Mouse (Mus musculus): ENCODE measurements around the gene Olfr729. TPM values are rescaled to one million over a fixed set of nuclear protein-coding genes. Genes with fewer than 3 reads are reported as not detected.

Olfr729 gene
- total RNA-seq (2021), result not detected
- long read RNA-seq, experiment 1, result 0 reads
- long read RNA-seq, experiment 2, result 0 reads

- no peak for DNase-seq
These were observed at the start of gene Olfr729 for GRCm38 (mm10) chr14:50152810-50153209. Gene Olfr729 (minus strand): TSS chr14:50152910.

DNA sequence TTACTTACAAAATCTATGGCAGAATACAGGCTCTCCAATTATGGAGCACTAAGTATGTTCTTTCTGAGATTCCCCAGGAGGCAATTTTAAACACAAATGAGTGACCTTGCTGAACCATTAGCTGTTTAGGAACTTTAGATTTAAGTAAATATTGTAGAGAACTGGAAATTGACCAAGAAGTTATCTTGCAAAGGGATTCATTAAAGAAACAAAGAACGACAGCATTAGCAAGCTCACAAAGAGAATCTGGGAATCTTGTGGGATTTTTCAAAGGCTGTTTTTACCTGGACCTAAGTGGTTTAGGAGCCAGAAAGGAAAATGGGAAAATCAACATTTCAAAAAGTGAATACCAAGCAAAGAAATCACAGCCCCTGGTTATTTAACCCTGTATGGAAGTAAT is 35.4 kb upstream of the Olfr729 start, which contains the start of gene Olfr730:
TSS of gene Olfr730 (minus strand) at position 101 of the 400 bp plus-strand sequence.
- DNase-seq, result no peak

DNA sequence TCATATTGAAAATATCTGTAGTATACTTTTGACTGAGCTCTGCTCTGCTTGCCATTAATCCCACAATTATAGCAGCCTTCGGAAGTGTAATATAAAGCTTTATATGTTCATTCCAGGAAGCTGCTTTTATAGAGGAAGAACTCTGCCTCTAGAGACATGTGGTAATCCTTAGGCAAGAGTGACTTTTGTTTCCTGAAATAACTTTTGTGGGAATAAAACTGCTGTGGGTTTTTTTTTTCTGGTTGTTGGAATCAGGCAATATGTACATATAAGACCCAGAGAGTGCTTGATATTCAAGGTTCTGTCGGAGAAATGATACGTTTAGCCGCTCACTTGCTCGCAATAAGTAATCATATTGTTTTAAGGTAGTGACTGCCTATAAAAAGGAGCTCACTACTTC is 10.1 kb downstream of the Olfr729 start, which contains the start of gene Olfr728:
TSS of gene Olfr728 (minus strand) at position 101 of the 400 bp plus-strand sequence.
- no peak for DNase-seq

DNA sequence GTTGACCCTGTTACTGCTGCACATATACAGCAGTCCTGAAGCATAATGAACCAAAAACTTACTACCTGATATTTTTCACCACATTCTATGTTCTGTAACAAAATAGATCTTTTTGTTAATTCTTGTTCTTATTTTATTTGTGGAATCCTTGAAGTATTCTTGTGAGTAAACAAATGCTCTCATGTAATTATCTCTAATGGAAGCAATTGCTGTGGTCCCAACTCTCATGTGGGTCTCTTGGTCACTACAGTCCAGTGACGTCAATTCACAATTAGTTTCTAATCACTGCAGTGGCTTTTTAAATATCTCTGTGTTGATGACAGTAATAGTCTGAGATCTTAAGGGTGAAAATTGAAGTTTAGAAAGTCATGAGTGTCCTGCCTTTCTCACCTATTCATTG is 29.8 kb downstream of the Olfr729 start, which contains the start of gene Olfr727:
TSS of gene Olfr727 (plus strand) at position 301 of the 400 bp plus-strand sequence.
- no peak for DNase-seq

Other genes with a start within 250 kb of the Olfr729 start
- not detected for gene Olfr723, start 221.1 kb downstream of the Olfr729 start, total RNA-seq (2021)
- gene Olfr724, start 189.6 kb downstream of the Olfr729 start, total RNA-seq (2021), result not detected
- not detected for gene Olfr725, start 112.5 kb downstream of the Olfr729 start, total RNA-seq (2021)
- not detected for gene Olfr726, start 62.0 kb downstream of the Olfr729 start, total RNA-seq (2021)
- gene Olfr727, start 29.7 kb downstream of the Olfr729 start, total RNA-seq (2021), result not detected
- not detected for gene Olfr728, start 10.2 kb downstream of the Olfr729 start, total RNA-seq (2021)
- not detected for gene Olfr730, start 35.3 kb upstream of the Olfr729 start, total RNA-seq (2021)
- not detected for gene Olfr731, start 89.0 kb upstream of the Olfr729 start, total RNA-seq (2021)
- gene Olfr732, start 131.3 kb upstream of the Olfr729 start, total RNA-seq (2021), result not detected
- not detected for gene Olfr733, start 148.6 kb upstream of the Olfr729 start, total RNA-seq (2021)
- gene Olfr734, start 173.9 kb upstream of the Olfr729 start, total RNA-seq (2021), result not detected
- gene Olfr735, start 196.0 kb upstream of the Olfr729 start, total RNA-seq (2021), result not detected
- gene Tlr11, start 205.0 kb upstream of the Olfr729 start, total RNA-seq (2021), result not detected
- not detected for gene Olfr736, start 228.3 kb upstream of the Olfr729 start, total RNA-seq (2021)